Mouse (Mus musculus) liver, embryonic 14 days (tissue): ENCODE results near the gene Myocd. TPM values are rescaled to one million over a fixed set of nuclear protein-coding genes. Genes with fewer than 3 reads are reported as not detected.

Source experiments
- polyA plus RNA-seq: library from polyadenylated mRNA; depleted of rRNA; stranded (reverse); fragments of >200 nt; gene quantifications from 2 replicates; pipeline ENCODE4 v1.2.3, GENCODE M21; 2012; rRNA removed

The Myocd gene
- polyA plus RNA-seq = 0.02 and 0.03 TPM in 2 replicates

DNA sequence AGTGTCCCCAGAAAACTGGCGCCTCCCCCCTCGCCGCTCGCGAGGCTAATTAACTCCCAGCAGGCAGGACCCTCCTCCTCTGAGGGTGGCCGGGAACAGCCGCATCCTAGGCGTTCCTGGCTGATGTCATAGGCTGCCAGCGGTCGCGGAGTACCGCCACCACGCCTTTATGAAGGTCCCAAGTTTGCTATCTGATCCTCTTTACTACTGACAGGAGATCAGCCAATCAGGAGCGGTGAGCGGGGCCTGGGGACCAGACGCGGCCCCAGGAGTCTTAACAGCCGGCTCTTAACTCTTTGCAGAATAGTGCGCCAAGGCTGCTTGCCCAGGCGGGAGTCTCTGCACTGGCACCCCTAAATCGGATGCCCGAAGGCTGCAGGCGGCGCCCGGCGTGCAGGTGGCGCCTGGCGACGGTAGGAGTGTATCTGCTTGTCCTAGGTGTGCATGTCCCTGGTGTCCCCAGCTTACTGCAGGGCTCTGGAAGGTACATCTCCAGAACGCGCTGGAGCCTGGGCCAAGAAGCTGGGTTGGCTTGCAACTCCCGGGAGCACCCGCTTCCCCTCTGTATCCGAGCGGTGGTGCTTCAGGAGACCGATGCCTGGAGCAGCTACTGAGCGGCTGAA lies at the start of gene Myocd:
Gene Myocd (minus strand): TSS at position 139 of the 623 bp plus-strand sequence.

DNA sequence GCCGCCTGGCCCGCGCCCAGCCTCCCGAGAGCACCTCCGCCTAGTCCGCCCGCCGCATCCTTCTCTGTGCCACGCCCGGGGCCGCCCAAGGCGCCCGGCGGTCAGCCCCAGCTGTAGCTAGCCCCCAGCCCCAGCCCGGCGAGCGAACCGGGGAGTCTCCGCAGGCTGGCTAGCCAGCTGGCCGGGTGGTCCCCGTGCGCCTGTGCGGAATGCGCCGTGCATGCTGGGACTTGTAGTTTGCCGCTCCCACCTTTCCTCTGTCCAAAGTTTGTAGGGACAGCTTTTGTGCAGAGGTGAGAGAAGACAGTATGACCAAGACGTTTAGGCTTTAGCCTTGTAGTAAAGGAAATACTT lies 107.0 kb downstream of the Myocd start, which contains the start of gene Arhgap44:
Gene Arhgap44 (minus strand): TSS at position 195 of the 354 bp plus-strand sequence.

DNA sequence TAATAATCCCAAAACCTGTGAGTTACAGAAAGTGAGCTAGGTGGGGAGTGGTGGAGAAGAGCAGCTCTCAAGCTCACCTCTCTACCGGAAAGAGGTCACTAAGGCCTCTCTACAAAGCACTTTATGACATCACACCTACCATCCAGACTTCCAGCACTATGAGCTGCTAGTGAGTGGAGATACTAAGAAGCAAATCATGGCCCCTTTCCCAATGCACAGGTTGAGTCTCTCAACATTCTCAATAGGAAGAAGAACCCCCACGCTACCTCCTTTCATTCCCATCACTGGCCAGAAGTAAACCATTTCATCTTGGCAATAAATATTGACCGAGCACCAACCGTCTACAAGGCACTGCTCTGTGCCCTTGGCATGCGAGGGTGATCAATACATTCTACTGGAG lies 110.0 kb downstream of the Myocd start, which contains the start of gene 1700086D15Rik:
Gene 1700086D15Rik (minus strand): TSS at position 101 of the 400 bp plus-strand sequence.

Other genes starting within 250 kb of the Myocd start
- not detected in 2 replicates for gene 1700086D15Rik, start 110.1 kb downstream of the Myocd start, polyA plus RNA-seq
- 0.32 and 0.45 TPM in 2 replicates for gene Arhgap44, start 107.0 kb downstream of the Myocd start, polyA plus RNA-seq